Mouse (Mus musculus) 416B (cell line): ENCODE measurements around the gene Olfr1053.
"Not testable (repeated sequence)": the region's sequence is repeated elsewhere in the genome, so short reads cannot be mapped to it uniquely, and the experiment has no call there.

Experiments
- DNase-seq: peaks from one replicate; pipeline ENCODE4 v3.0.0; 2011; ENCODE audit warnings: low read depth

The Olfr1053 gene

GRCm38 (mm10) chr2:86315184-86315583 lies at the start of gene Olfr1053:
TSS of gene Olfr1053 (minus strand) at chr2:86315284.
- DNase-seq = no peak

DNA sequence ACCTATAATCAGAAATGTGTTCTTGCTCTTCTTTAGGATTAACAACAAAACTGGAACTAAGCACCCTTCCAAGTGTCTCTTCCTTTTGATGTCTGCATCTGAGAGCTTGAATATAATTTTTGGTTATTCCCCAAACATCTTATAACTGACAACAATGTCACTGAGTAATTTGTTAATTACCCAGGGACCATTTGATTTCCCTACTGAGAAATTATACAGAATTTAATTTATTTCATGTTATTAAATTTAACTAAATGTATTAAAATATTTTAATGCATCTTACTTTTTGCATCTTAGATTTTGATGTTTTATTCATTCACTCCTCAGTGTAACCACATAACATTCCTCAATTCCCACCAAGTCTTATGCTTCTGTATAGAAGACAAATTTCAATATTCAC lies 47.3 kb upstream of the Olfr1053 start, which contains the start of gene Olfr1056:
Gene Olfr1056 (minus strand): TSS at position 101 of the 400 bp plus-strand sequence.
- no peak for DNase-seq

DNA sequence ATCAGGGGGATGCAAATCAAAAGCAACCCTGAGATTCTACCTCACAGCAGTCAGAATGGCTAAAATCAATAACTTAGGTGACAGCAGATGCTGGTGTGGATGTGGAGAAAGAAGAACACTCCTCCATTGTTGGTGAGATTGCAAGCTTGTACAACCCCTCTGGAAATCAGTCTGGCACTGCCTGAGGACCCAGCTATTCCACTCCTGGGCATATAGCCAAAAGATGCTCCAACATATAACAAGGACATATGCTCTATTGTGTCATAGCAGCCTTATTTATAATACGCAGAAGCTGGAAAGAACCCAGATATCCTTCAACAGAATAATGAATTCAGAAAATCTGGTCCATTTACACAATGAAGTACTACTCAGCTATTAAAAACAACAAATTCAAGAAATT lies 36.7 kb upstream of the Olfr1053 start:
- not testable (repeated sequence) for DNase-seq

GRCm38 (mm10) chr2:86350184-86350583 lies 35.1 kb upstream of the Olfr1053 start, which contains the start of gene Olfr1055:
TSS of gene Olfr1055 (minus strand) at chr2:86350284.
- DNase-seq = no peak

- no peak for DNase-seq
Observed at GRCm38 (mm10) chr2:86335333-86335732, 20.2 kb upstream of the Olfr1053 start, which contains the start of gene Olfr1054. TSS of gene Olfr1054 (minus strand) at chr2:86335433.

DNA sequence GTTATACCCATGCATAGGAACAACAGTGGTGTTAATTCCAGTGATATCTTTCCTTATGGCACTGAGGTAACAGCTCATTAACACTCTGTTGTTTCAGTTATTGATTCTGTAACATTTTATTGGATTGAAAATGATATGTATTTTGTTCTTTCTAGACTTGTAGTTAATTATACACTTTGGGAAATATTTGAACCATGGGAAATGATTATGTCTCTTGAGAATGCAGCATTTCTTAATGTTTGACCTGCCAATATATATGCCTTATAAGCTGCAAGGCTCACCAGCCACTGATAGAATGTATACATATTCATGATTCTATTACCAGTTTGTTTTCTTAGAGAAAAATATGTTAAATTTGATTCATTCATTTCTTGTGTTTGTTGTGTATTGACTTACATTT lies 22.9 kb downstream of the Olfr1053 start, which contains the start of gene Olfr1052:
Gene Olfr1052 (plus strand): TSS at position 301 of the 400 bp plus-strand sequence.
- no peak for DNase-seq

GRCm38 (mm10) chr2:86278988-86279387 lies 36.1 kb downstream of the Olfr1053 start, which contains the start of gene Olfr1051:
TSS of gene Olfr1051 (minus strand) at chr2:86279088.
- DNase-seq = not testable (repeated sequence)
